Mouse (Mus musculus): Measurements from ENCODE around the gene Fn3krp. TPM values are rescaled to one million over a fixed set of nuclear protein-coding genes. Genes with fewer than 3 reads are reported as not detected.

The Fn3krp gene
- total and polyA plus RNA-seq, 3 experiments: 6.8 to 77.1 (median 25.9) TPM

DNA sequence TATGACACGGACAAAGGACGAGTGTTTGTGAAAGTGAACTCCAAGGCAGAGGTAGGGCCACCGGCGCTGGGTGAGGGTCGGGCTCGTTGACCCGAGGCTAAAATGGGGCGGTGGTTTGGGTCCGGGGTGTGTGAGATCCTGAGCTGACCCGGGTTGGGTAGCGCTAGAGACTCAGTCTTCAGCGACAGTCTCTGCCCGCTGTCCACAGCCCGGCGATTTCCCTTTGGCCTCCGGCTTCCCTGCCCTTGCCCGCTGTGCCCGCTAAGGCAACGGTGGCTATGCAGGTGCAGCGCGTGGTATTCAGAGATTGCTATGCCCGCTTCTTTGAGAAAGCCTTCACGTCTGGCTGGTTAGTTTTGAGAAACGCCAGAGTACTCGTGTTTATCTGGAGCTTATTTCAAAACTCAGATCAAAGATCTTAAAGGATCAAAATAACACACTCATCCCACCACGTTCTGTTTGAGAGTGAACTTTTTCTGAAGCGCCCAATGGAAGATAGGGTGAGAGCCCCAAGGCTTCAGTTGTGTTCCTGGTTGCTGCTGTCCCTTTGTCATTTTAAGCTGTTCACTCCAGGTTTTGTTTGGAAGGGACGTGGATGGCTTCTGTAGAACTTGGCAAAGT is 462 bp downstream of the Fn3krp start:
- Histone ChIP-seq H3K27me3 (ENCODE audit: control insufficient read depth in 1 of 2, insufficient read depth in 2 of 2, low read length in 2 of 2) (no peaks in the 10 kb centered on the region), H3K9ac (ENCODE audit: control insufficient read depth, low read depth, low read length, poor library complexity, severe bottlenecking) (peak overlapping the region; percentile 83), H3K79me2 (ENCODE audit: control insufficient read depth, insufficient read depth, low read length, poor library complexity) (peaks cover 3% of the 10 kb centered on the region; the same call in 1 of the 2 replicates), H3K9me3 (replicated peaks; ENCODE audit: insufficient read depth, low read length) (no peaks in the 10 kb centered on the region), H3K36me3 (ENCODE audit: control insufficient read depth in 1 of 2, insufficient read depth in 2 of 2, low read length in 2 of 2) (peaks cover 0 to 11% of the 10 kb centered on the region in 2 experiments; a peak in 2 of 4 replicates), H3K27ac (ENCODE audit: control insufficient read depth, low read depth, low read length) (peak overlapping the region; percentile 17), H3K4me3 (ENCODE audit: control insufficient read depth in 1 of 2, insufficient read depth in 1 of 2, low read depth in 2 of 2, low read length in 2 of 2) (peak overlapping the region; percentile 91 to 94), H3K4me1 (ENCODE audit: control insufficient read depth in 1 of 2, insufficient read depth in 2 of 2, low read length in 2 of 2) (peaks cover 2 to 5% of the 10 kb centered on the region in 2 experiments)
- peak; percentile 70 for DNase-seq (ENCODE audit: low read depth, low spot score)
- TF ChIP-seq EP300 (IDR thresholded peaks at IDR 0.05; ENCODE audit: low read depth in 1 of 2, low read length in 2 of 2): 0 out of 4 replicates have a peak, but pooled peaks of 1 of the 2 experiments have one; percentile 25
- TF ChIP-seq SIN3A (IDR thresholded peaks at IDR 0.05; ENCODE audit: low read length): 0 out of 2 replicates have a peak, but pooled peaks have one; percentile 10
- no peak for TF ChIP-seq KAT2A (conservative IDR thresholded peaks at IDR 0.05; ENCODE audit: low read depth, low read length)
- peak; percentile 80 for TF ChIP-seq MXI1 (IDR thresholded peaks at IDR 0.05; ENCODE audit: low read depth, low read length)
- TF ChIP-seq MYC (IDR thresholded peaks at IDR 0.05; ENCODE audit: low read depth, low read length): peak; percentile 65; the same call in 1 of the 2 replicates

GRCm38 (mm10) chr11:121433397-121433796 is 12.2 kb downstream of the Fn3krp start:
- Histone ChIP-seq H3K9ac (ENCODE audit: control insufficient read depth, low read depth, low read length, poor library complexity, severe bottlenecking) (no peak overlapping the region), H3K4me1 (ENCODE audit: control insufficient read depth in 1 of 2, insufficient read depth in 2 of 2, low read length in 2 of 2) (peaks cover 10 to 18% of the 10 kb centered on the region in 2 experiments)
- no peak for TF ChIP-seq MEF2A (IDR thresholded peaks at IDR 0.05; ENCODE audit: extremely low read depth, insufficient replicate concordance, low read depth, low read length, poor library complexity, severe bottlenecking)
- TF ChIP-seq TCF12 (IDR thresholded peaks at IDR 0.05; ENCODE audit: low read depth, low read length): peak; percentile 85
- TF ChIP-seq TBP (IDR thresholded peaks at IDR 0.05; ENCODE audit: low read depth, low read length): no peak
- TF ChIP-seq GABPA (IDR thresholded peaks at IDR 0.05; ENCODE audit: low read depth, low read length): no peak
- peak; percentile 100 for TF ChIP-seq ETS1 (IDR thresholded peaks at IDR 0.05; ENCODE audit: low read depth, low read length)
- no peak for TF ChIP-seq CTCF (IDR thresholded peaks at IDR 0.05 in 2 of 3, conservative IDR thresholded peaks at IDR 0.05 in 1 of 3; ENCODE audit: control insufficient read depth in 1 of 3, insufficient read depth in 1 of 3, low read depth in 2 of 3, low read length in 3 of 3, poor library complexity in 1 of 3, severe bottlenecking in 1 of 3)
- TF ChIP-seq TAL1 (IDR thresholded peaks at IDR 0.05; ENCODE audit: low read length): no peak
- TF ChIP-seq MXI1 (IDR thresholded peaks at IDR 0.05; ENCODE audit: low read depth, low read length): peak; percentile 96
- 0 out of 2 replicates have a peak, but pooled peaks have one; percentile 13 for TF ChIP-seq MAZ (IDR thresholded peaks at IDR 0.05; ENCODE audit: low read depth, low read length)
- TF ChIP-seq ZKSCAN1 (IDR thresholded peaks at IDR 0.05; ENCODE audit: low read depth, low read length): no peak
- TF ChIP-seq BHLHE40 (IDR thresholded peaks at IDR 0.05; ENCODE audit: borderline replicate concordance, low read depth, low read length): peak; percentile 81
- no peak for TF ChIP-seq NRF1 (IDR thresholded peaks at IDR 0.05; ENCODE audit: insufficient read depth, low read depth, low read length, poor library complexity, severe bottlenecking)
- TF ChIP-seq MAFK (IDR thresholded peaks at IDR 0.05; ENCODE audit: borderline replicate concordance, low read depth, low read length): no peak
- no peak for TF ChIP-seq UBTF (IDR thresholded peaks at IDR 0.05; ENCODE audit: borderline replicate concordance, insufficient read depth, low read depth, low read length)
- TF ChIP-seq E2F4 (IDR thresholded peaks at IDR 0.05; ENCODE audit: borderline replicate concordance, low read depth, low read length): no peak
- TF ChIP-seq ZNF384 (IDR thresholded peaks at IDR 0.05; ENCODE audit: low read depth, low read length): no peak
- TF ChIP-seq RCOR1 (IDR thresholded peaks at IDR 0.05; ENCODE audit: low read depth, low read length): no peak
- no peak for TF ChIP-seq CHD2 (IDR thresholded peaks at IDR 0.05; ENCODE audit: low read length)
- peak; percentile 100 for TF ChIP-seq SIN3A (IDR thresholded peaks at IDR 0.05; ENCODE audit: low read length)
- TF ChIP-seq ZC3H11A (IDR thresholded peaks at IDR 0.05; ENCODE audit: low read depth, low read length): no peak
- no peak for TF ChIP-seq JUND (IDR thresholded peaks at IDR 0.05; ENCODE audit: low read depth, low read length)
- TF ChIP-seq KAT2A (conservative IDR thresholded peaks at IDR 0.05; ENCODE audit: low read depth, low read length): no peak
- TF ChIP-seq CHD1 (IDR thresholded peaks at IDR 0.05; ENCODE audit: low read depth, low read length): no peak
- TF ChIP-seq USF1 (IDR thresholded peaks at IDR 0.05; ENCODE audit: low read depth, low read length): peak; percentile 33; the same call in 1 of the 2 replicates
- TF ChIP-seq POLR2A (IDR thresholded peaks at IDR 0.05; ENCODE audit: control insufficient read depth in 1 of 2, insufficient read depth in 1 of 2, low read depth in 1 of 2, low read length in 2 of 2, poor library complexity in 1 of 2): no peak
- TF ChIP-seq ELF1 (IDR thresholded peaks at IDR 0.05; ENCODE audit: low read depth, low read length): no peak
- 0 out of 2 replicates have a peak, but pooled peaks have one; percentile 24 for TF ChIP-seq HCFC1 (IDR thresholded peaks at IDR 0.05; ENCODE audit: low read depth, low read length)

More at GRCm38 (mm10) chr11:121433397-121433796, 12.2 kb downstream of the Fn3krp start:
- no peaks in the 10 kb centered on the region for H3K9me3 ChIP-seq (replicated peaks; ENCODE audit: insufficient read depth, low read length)
- no peak overlapping the region for H3K27ac ChIP-seq (ENCODE audit: control insufficient read depth, low read depth, low read length)
- no peaks in the 10 kb centered on the region for H3K79me2 ChIP-seq (ENCODE audit: control insufficient read depth, insufficient read depth, low read length, poor library complexity)
- DNase-seq (ENCODE audit: low read depth, low spot score): peak; percentile 67
- no peak overlapping the region for H3K4me3 ChIP-seq (ENCODE audit: control insufficient read depth in 1 of 2, insufficient read depth in 1 of 2, low read depth in 2 of 2, low read length in 2 of 2)
- no peaks in the 10 kb centered on the region for H3K27me3 ChIP-seq (ENCODE audit: control insufficient read depth in 1 of 2, insufficient read depth in 2 of 2, low read length in 2 of 2)
- H3K36me3 ChIP-seq (ENCODE audit: control insufficient read depth in 1 of 2, insufficient read depth in 2 of 2, low read length in 2 of 2): peaks cover 0 to 16% of the 10 kb centered on the region in 2 experiments; a peak in 3 of 4 replicates

All from MEL (cell line).